Mouse (Mus musculus) cerebellum, adult 9-11 months (tissue): ENCODE measurements around the gene Exoc2.

ENCODE experiments used
- DNase-seq: peaks from one replicate; pipeline ENCODE4 v3.0.0; 2022

The Exoc2 gene

GRCm38 (mm10) chr13:30764014-30764740, 209.7 kb downstream of the Exoc2 start:
- no peak for DNase-seq
